Mouse (Mus musculus) neural tube, embryonic 10.5 days (tissue): Measurements from ENCODE around the gene Prex1.
"Not testable (repeated sequence)": the region's sequence is repeated elsewhere in the genome, so short reads cannot be mapped to it uniquely, and the experiment has no call there.

Experiments used
- DNase-seq: peaks from one replicate; pipeline ENCODE4 v3.0.0-alpha.2; 2017; ENCODE audit warnings: low spot score; ENCODE audit errors: extremely low spot score

Gene Prex1

DNA sequence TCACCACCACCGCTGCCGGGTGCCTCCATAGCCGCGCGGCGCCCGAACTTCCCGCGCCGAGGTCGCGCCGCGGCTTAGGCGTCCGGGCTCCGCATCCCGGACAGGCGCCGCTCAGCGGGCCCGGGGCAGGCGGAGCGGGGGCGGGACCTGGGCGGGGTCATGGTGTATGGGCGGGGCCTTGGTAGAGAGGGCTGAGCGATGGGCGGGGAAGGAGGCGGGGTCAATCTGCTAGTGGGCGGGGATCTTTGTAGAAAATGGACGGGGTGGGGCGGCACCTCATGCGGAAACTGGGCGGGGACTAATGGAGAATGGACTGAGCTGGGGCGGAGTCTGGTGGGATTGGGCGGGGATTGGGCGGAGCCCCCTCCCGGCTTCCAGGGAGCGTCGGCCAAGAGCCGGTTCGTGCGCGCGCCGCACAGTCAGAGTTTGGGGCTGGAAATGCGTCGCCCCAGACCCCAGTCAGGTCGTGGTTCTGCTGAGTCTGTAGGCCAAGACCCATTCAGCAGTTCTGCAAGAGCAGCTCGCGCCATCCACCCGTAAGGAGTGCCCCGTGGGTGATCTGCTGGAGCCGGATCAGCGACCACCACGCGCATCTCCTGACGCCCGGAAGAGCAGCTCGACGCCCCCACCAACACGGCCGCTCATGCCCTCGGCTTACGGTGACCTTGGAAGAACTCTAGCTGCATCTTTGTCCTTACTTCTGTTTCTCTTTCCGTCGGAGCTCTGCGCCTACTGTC is at the start of gene Prex1:
Gene Prex1, minus strand, starts transcription at position 143 of the 737 bp plus-strand sequence.
- peak; percentile 100 for DNase-seq

DNA sequence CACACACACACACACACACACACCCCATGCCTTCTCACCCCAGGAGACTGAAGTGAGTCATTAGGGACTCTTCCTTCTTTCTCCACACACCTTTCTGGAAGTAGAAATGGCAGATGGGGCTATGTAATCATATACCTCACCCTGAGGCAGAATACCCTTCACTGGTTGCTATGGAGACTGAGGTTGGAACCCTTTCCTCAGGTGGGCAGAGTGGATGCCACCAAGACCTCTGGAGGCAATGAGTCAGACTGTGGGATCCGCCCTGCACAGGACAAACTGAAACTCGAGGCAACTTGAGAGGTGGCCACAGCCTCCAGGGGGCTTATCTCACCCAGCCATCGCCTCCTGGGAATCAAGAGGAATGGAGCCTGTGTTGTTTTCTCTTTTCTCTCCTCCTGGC is 44.3 kb upstream of the Prex1 start:
- no peak for DNase-seq

DNA sequence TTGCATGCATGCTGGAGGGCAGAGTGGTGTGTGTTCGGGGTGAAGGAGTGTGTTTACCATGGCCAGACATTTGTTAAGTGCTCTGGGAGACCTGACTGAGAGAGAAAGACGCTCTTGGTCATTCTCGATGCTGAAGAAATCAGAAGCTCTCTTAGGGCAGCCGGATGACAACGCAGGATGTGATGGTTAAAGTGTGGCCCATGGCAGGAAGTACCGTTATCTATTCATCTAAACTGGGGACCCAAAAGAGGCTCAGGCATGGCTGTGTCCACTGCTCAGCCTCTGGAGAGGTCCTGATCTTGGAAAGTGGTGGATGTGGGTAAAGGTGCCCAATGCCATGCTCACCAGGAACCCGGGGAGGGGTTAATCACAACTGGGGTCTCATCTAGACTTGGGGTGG is 41.1 kb upstream of the Prex1 start:
- no peak for DNase-seq

DNA sequence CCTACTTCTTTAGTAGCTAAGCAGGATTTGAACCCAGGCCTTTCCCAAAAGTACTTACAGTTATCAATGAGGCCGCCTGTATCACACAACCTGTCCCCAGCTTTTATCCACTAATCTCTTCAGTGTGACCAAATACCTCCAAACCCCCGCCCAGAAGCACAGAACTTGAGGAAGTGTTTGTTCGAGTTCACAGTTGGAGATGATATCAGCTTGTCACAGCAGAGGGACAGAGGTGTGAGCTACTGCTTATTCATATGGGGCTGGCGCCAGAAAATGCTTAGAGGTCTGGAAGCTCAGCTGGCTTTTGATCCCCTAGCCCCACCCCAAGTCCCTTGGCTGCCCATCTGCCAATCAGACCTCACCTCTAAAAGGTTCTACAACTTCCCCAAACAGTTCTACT is 40.6 kb upstream of the Prex1 start:
- no peak for DNase-seq

DNA sequence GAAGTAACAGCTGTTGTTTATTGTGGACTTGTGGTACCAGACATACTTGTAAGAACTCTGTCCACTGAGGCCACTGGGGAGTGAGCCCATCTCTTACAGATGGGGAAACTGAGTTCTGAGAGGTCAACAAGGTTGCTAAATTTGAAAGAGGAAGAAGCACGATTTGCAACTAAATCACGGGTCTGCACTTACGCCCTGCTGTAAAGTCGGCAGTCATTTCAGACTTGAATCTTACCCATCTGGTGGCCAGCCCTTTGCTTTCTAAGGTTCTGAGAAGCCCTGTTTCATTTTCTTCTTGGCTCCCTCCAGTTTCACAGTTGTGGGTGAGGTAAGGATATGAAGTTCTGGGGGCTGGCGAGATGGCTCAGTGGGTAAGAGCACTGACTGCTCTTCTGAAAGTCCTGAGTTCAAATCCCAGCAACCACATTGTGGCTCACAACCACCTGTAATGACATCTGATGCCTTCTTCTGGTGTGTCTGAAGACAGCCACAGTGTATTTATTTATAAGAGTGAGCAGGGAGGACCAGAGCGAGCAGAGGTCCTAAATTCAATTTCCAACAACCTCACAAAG is 37.1 kb upstream of the Prex1 start:
- DNase-seq: no peak

DNA sequence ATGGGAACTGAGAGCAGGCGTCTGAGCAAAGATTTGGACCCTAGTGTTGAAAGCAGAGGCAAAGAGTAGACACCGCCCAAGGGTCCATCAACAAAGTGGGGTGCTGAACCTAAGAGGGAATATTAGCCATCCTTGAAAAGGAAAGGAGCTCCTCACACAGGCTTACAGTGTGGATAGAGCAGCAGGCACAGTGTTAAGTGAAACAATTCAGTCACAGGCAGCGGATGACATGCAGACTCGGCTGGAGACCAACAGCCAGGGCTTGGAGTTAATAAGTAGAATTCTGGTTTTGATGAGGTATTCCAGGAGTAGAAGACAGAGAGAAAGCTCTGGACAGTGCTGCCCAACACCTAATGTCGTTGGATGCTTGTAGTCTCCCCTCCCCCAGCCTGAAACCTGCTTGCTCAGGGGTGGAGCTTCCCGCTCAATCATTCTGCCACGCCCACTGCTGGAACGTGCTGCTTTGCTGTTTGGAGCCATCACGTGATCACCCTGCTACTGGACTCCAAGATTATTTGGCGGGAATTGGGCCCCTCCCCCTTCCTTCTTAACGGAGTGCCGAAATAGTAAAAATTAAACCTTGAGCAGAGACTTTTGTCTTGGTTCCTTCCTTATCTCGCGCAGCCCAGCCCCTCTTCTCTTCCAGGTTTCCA is 32.8 kb upstream of the Prex1 start:
- DNase-seq: not testable (repeated sequence)

DNA sequence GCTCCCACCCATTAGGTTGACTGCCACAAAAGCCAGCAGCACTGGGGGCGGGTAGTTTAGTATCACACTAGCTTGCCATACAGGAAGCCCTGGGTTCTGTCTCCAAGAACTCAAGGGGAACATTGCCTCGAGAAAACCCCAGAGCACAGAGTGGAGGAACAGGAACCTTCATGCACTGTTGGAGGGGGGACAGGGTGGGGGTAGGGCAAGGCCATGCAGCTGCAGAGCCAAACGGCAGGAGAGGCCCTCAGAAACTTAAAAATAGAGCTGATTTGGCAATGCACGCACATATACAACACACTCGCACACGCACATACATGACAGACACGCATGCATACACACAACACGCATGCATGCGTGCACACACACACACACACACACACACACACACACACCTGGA is 32.2 kb upstream of the Prex1 start:
- DNase-seq: no peak

DNA sequence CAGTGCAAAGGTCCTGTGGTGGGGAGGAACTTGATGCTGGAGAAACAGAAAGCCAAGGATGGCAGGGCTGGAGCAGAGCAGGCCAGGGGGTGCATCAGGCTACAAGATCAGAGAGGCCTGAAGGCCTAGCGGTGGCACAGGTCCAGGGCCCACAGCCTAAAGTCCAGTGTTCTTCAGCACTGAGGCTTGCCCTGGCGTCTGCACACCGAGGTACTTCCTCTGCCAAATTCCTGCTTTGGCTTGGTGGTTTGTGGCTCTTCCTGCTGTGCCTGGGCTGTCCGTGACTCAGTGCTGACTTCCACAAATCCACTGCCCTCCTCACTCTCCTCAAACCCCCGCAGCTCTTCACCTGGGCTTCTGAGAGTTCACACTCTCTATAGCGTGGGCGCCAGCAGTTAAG is 30.8 kb upstream of the Prex1 start:
- DNase-seq: no peak

DNA sequence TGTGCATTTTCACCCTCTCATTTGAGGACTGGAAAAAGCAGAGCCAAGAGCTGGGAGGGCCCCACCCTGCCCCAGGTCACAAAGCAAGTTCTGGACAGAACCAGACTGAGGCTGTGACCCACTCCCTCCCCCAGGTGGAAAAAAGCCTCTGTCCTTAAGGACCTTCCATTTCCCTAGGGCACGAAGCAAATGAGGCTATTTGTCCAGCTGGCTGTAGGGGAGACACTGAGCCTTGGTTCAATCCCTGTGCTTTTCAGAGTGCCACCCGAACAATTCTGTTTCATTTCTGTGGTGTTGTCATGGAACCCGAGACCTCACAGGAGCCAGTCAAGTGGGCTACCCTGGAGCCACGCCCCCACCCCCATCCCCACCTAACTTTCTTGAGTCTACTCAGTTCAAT is 29.9 kb upstream of the Prex1 start:
- no peak for DNase-seq

DNA sequence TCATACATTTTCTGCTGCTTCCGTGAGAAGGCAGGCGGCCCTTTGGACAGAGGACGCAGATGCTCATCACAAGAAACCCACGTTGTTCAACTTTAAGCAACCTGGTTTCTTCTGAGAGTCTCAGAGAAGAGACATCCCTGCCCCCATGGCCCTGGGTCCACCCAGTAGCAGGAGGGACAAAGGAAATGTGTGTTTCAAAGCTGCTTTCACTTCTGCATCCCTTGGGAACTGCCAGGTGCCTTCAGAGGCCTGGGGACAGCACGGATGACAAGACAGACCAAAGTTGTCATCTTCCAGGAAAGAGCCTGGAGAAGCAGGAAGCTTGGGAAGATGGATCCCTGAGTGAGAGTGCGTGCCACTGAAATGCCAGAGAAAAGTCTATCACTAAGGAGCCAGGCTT is 27.8 kb upstream of the Prex1 start:
- no peak for DNase-seq

DNA sequence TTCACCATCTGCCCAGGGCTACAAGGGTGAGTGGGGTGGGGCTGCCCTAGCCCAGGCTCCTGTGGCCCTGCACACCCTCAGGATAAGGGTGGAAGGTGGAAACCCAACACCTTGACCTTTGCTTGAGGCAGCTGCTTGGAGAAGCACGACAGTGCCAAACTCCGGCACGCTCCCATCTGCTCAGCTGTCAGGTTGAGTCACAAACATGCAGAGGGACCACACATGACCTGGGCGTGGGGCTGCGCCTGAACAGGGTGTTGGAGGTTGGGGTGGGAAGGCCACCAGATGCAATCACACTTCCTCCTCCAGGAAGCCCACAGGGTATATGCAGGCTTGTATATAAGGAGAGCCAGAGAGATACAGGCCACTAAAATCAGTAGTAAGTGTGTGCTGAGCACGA is 26.8 kb upstream of the Prex1 start:
- no peak for DNase-seq

DNA sequence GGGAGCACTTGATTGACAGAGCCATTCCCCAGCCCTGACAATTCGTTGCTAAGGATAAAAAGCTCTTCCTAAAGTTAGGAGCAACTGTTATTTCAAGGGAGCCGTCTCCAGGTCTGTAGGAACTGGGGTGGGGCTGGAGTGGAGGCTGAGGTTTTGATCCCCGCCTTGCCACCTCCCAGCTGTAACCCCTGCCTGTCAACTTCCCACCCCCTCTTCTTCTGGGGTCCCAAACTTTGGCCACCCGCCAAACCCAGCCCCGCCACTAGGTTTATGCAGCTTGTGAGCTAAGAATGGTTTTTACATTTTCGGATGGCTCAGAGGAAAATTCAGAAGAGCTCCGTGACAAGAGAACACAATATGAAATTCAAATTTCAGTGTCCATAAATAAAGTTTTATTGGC is 23.7 kb upstream of the Prex1 start:
- no peak for DNase-seq

DNA sequence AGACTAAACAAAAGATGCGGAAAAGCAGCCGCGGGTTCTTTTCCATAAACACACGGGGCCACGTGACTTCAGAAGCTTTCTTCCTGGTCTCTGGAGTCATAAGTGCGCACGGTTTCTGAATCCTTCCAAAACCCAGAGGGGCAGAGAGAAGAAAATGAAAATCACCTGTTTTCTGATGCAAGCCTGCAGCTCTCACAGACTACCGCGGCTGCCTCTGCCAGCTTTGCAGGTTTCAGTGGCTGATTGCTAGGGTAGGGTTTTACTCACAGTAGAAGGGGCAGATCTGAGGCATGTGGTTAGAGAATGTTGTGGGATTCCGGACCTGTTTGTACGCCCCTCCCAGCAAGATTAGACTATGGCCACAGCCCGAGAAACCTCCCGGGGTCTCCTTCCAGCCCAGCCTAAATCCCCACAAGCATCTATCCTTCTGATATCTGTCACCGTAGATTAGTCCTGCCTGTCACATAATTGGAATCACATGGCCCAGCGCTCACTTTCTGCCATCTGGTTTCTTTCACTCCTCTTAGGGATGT is 21.9 kb upstream of the Prex1 start:
- DNase-seq: peak; percentile 54

DNA sequence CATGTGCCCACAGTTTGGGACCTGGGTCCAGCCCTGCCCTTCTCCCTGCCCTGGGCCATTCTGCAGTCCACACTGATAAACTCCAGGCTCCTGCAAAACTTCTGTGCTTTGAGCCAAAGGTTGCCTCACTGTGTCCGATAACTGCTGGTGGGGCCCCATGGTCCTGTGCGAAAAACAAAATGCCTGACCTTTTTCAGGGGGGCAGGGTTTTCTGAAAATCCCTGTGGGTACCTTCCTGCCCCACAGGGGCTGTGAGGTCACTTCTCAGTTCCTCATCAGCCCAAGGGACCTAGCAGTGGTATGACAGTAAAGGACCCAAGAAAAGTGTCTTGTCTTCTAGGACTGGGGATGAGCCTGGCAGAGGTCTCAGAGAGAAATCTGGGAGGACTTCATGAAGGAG is 19.2 kb upstream of the Prex1 start:
- DNase-seq: no peak

DNA sequence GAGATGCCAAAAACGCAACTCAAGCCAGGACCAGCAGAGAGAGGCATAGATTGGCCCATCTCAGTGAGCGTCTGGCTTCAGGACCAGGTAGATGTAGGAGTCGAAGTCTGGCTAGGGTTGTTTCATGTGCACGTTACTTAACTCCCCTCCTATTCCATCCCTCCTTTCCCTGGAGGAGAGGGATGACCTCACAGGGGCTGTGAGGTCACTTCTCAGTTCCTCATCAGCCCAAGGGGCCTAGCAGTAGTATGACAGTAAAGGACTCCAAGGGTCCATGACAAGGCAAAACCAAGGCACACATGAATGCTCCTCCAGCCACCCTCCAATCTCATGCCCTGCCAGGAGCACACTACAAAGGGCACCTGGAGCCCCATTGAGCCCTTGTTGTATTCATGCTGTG is 18.5 kb upstream of the Prex1 start:
- DNase-seq: no peak

DNA sequence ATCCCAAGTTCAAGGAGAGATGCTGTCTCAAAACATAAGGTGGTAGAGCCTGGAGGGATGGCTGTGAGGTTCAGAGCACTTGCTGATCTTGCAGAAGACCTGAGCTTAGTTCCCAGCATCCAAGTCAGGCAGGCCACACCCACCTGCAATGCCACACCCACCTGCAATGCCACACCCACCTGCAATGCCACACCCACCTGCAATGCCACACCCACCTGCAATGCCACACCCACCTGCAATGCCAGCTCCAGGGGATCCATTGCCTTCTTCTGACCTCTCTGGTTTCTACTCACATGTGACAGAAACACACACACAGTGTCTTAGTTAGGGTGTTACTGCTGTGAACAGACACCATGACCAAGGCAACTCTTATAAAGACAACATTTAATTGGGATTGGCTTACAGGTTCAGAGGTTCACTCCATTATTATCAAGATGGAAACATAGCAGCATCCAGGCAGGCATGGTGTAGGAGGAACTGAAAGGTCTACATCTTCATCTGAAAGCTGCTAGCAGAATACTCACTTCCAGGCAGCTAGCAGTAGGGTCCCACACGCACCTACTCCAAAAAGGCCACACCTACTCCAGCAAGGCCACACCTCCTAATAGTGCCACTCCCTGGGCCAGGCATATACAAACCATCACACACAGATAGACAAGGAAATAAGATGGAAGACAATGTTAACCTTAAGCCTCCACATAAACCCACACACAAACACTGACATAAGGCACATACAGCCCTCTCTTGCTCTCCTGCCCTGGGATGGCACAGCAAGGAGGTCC is 17.7 kb upstream of the Prex1 start:
- not testable (repeated sequence) for DNase-seq

DNA sequence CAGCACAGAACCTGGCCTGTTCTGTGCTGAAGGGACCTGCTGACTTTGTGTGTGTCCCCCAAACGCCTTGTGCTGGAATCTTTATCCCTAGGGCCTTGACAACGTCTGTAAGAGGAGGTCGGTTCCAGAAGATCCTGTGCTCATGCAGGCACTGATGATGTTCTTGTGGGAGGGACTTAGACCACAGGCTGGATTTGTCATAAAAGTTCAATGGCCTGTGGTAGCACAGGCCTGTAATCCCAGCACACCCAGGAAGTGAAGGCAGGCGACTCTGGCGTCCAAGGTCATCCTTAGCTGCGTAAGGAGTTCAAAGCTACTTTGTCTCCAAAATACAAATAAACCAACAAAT is 16.9 kb upstream of the Prex1 start:
- no peak for DNase-seq

DNA sequence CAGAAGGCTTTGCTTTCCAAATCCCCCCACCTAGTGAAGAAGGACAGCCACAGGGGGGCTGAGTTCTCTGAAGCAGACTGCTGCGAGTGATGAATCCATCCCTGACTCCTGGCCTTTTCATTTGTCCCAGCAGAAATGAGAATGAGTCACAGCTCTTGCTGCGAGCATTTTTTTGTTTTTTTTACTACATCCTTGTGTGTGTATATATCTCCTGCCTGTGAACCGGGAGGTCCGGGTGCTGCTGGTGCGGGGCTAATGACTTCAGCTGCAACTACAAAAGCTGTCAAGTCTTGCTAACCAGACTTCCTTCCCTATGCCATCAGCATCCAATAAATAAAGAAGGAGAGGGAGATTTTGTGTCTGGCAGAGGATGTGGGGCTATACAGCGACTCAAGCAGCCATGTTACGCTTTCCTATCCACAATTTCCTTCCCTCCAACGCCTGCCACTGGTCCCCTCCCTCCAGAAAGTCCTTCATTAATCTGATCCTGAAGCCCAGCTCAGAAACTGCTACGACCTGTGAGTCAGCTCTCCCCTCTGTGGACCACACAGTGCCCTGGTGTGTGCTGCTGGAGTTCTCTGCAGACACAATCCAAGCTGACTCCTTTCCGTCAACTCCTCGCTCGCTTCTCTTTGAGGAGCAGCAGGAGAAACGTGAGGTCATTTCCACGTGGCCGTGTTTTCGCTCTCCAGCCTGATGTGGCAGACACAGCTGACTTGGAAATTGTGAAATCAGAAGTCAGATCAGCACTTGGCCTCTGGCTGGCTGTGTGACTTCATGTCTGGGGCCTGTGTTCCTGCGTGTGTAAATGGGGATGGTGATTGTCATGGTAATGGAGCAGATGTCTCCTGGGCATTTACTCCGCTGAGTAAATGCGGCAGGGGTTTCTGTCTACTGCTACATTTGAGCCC is 16.3 kb upstream of the Prex1 start:
- peak; percentile 45 for DNase-seq

DNA sequence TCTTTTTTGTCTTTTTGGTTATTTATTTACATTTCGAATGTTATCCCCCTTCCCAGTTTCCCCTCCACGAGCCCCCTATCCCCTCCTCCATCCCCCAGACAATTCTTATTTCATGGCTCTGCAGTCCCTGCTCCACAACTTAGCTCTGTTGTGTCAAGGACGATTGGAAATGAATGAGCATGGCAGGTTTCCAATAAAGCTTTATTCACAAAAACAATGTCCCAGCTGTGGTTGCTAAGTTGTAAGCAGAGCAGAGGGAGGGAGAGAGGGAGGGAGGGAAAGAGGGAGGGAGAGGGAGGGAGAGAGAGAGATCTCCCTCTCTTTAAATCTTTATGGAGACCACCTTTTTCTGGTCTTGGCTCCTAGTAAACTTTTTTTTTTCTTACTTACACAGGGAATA is 15.4 kb upstream of the Prex1 start:
- DNase-seq: no peak

DNA sequence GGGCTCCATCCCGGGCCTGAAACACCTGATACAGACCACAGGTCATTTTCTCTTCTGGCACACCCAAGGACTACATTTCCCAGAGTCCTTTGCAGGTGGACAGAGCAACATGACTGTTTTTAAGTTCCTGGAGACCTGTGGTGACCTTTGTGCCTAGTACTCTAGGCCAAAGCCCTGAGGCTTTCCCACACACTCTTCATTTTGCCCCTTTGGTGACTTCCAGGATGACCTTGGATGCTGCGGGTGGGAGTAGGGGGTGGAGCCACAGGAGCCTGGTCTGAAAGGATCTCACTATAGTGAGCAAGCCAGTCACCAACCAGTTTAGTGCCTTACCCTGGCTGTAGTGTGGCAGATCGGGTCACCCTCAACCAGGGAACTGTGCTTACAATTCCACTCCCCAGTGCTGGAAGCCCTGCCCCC is 14.6 kb upstream of the Prex1 start:
- no peak for DNase-seq

DNA sequence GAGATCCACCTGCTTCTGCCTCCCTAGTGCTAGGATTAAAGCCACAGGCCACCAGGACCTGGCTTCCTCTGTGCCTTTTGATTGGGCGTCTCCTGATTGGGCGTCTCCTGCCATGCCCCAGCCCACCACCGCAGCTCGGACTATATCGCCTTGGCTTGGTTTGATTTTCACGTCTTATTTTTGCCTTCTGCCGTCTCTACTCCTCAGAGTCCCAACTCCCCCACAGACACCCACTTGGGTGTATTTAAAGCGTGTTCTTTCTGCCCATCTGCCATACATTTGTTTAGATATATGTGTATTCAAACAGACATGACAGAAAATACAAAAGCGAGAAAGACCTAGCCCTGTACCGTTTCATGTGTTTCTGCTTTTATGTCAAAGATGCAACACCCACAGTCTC is 14.2 kb upstream of the Prex1 start:
- DNase-seq: no peak
